Mouse (Mus musculus) kidney, embryonic 16.5 days (tissue): ENCODE data around the gene Pik3r5. TPM values are rescaled to one million over a fixed set of nuclear protein-coding genes. Genes with fewer than 3 reads are reported as not detected.

Experiments used
- ATAC-seq: fragments of 200-750 bp; cut with Nextera tagmentation; 2 replicates; pipeline ENCODE4 v1.8.0; 2017; ENCODE audit warnings: moderate TSS enrichment; ENCODE audit not compliant: low FRiP score, low TSS enrichment
- H3K27ac ChIP-seq: fragments of 300-500 bp; sonication (generic); 2 replicates; pipeline ENCODE4 v1.5.1; 2014; ENCODE audit warnings: low read length
- H3K27me3 ChIP-seq: fragments of 300-500 bp; sonication (generic); 2 replicates; pipeline ENCODE4 v1.6.1; 2014; ENCODE audit warnings: low read length, control low read depth, mixed read lengths; ENCODE audit not compliant: insufficient read depth
- H3K36me3 ChIP-seq: fragments of 300-500 bp; sonication (generic); 2 replicates; pipeline ENCODE4 v1.6.1; 2014; ENCODE audit warnings: low read length, control low read depth, mixed read lengths; ENCODE audit not compliant: insufficient read depth
- H3K4me1 ChIP-seq: fragments of 300-500 bp; sonication (generic); 2 replicates; pipeline ENCODE4 v1.6.1; 2014; ENCODE audit warnings: low read length, control low read depth, mixed read lengths; ENCODE audit not compliant: insufficient read depth
- H3K4me2 ChIP-seq: fragments of 300-500 bp; sonication (generic); replicated peaks from 2 replicates; pipeline ENCODE4 v1.6.1; 2014; ENCODE audit warnings: low read depth, low read length
- H3K4me3 ChIP-seq: fragments of 300-500 bp; sonication (generic); 2 replicates; pipeline ENCODE4 v1.5.1; 2014; ENCODE audit warnings: mild to moderate bottlenecking, low read length
- H3K9ac ChIP-seq: fragments of 300-500 bp; sonication (generic); replicated peaks from 2 replicates; pipeline ENCODE4 v1.6.1; 2014; ENCODE audit warnings: low read length
- H3K9me3 ChIP-seq: fragments of 300-500 bp; sonication (generic); 2 replicates; pipeline ENCODE4 v1.6.1; 2016; ENCODE audit warnings: low read length, control low read depth
- WGBS: fragments of 180-500 bp; shearing (Covaris S2); extraction: QIAGEN DNeasy Blood & Tissue Kit; methylation state at CpG from one replicate; pipeline ENCODE4 v1.1.7; 2014; 5-methylcytosine and 5-hydroxymethylcytosine counted together
- polyA plus RNA-seq: library from polyadenylated mRNA; unstranded; fragments of >200 nt; fragmentation: Nextera tagmentation; extraction: Ambion mirVana; gene quantifications from 2 replicates; pipeline ENCODE4 v1.2.1, GENCODE M21; 2015

Pik3r5 gene
- polyA plus RNA-seq, 1 experiment from 2014 or later = 0.27 TPM

GRCm38 (mm10) chr11:68427083-68427570 is 4.8 kb upstream of the Pik3r5 start:
- no peak for ATAC-seq
- Histone ChIP-seq H3K36me3 (no peaks in the 10 kb centered on the region), H3K4me2 (no peak overlapping the region), H3K9ac (no peak overlapping the region), H3K9me3 (no peaks in the 10 kb centered on the region), H3K4me1 (no peaks in the 10 kb centered on the region), H3K27me3 (peaks cover 9% of the 10 kb centered on the region; the same call in 1 of the 2 replicates), H3K4me3 (no peak overlapping the region), H3K27ac (no peak overlapping the region)
- WGBS = 85% methylated on average over 5 of the region's 5 CpGs

- 77% methylated on average over 5 of the region's 5 CpGs for WGBS
- H3K27ac ChIP-seq = no peak overlapping the region
- no peak overlapping the region for H3K4me3 ChIP-seq
- no peaks in the 10 kb centered on the region for H3K4me1 ChIP-seq
- H3K36me3 ChIP-seq = no peaks in the 10 kb centered on the region
- no peak overlapping the region for H3K4me2 ChIP-seq
- no peak overlapping the region for H3K9ac ChIP-seq
- no peaks in the 10 kb centered on the region for H3K9me3 ChIP-seq
- peaks cover 9% of the 10 kb centered on the region; the same call in 1 of the 2 replicates for H3K27me3 ChIP-seq
- no peak for ATAC-seq
Measured at GRCm38 (mm10) chr11:68430662-68431061, 1.3 kb upstream of the Pik3r5 start.

- 29% methylated on average over 23 of the region's 23 CpGs for WGBS
- Histone ChIP-seq H3K27me3 (peaks cover 9% of the 10 kb centered on the region; the same call in 1 of the 2 replicates), H3K4me2 (peak overlapping the region; percentile 77), H3K27ac (no peak overlapping the region), H3K4me1 (no peaks in the 10 kb centered on the region), H3K36me3 (no peaks in the 10 kb centered on the region), H3K9ac (no peak overlapping the region; the same call in none of the 2 replicates), H3K9me3 (no peaks in the 10 kb centered on the region), H3K4me3 (peak overlapping the region; percentile 58)
- 0 out of 2 replicates have a peak, but pooled peaks have one; percentile 16 for ATAC-seq
Measured at GRCm38 (mm10) chr11:68432361-68433021, 570 bp downstream of the Pik3r5 start.

GRCm38 (mm10) chr11:68433534-68433933 is 1.6 kb downstream of the Pik3r5 start:
- peaks cover 9% of the 10 kb centered on the region; the same call in 1 of the 2 replicates for H3K27me3 ChIP-seq
- 85% methylated on average over 5 of the region's 5 CpGs for WGBS
- H3K36me3 ChIP-seq = no peaks in the 10 kb centered on the region
- no peak for ATAC-seq
- no peak overlapping the region for H3K4me2 ChIP-seq
- H3K4me3 ChIP-seq = no peak overlapping the region
- H3K27ac ChIP-seq = no peak overlapping the region
- no peak overlapping the region for H3K9ac ChIP-seq
- H3K4me1 ChIP-seq = no peaks in the 10 kb centered on the region
- H3K9me3 ChIP-seq = no peaks in the 10 kb centered on the region

- Histone ChIP-seq H3K27me3 (peaks cover 9% of the 10 kb centered on the region; the same call in 1 of the 2 replicates), H3K4me3 (no peak overlapping the region)
- 81% methylated on average over 2 of the region's 2 CpGs for WGBS
Measured at GRCm38 (mm10) chr11:68434697-68435096, 2.8 kb downstream of the Pik3r5 start.

GRCm38 (mm10) chr11:68435601-68436000 is 3.7 kb downstream of the Pik3r5 start:
- no peak overlapping the region for H3K4me2 ChIP-seq
- H3K9me3 ChIP-seq = no peaks in the 10 kb centered on the region
- H3K4me1 ChIP-seq = no peaks in the 10 kb centered on the region
- no peak for ATAC-seq
- no peak overlapping the region for H3K27ac ChIP-seq
- H3K4me3 ChIP-seq = no peak overlapping the region
- no peak overlapping the region for H3K9ac ChIP-seq
- H3K27me3 ChIP-seq = peaks cover 6% of the 10 kb centered on the region; the same call in 1 of the 2 replicates
- 90% methylated on average over 4 of the region's 4 CpGs for WGBS
- H3K36me3 ChIP-seq = no peaks in the 10 kb centered on the region

More at GRCm38 (mm10) chr11:68434697-68435096, 2.8 kb downstream of the Pik3r5 start:
- H3K27ac ChIP-seq = no peak overlapping the region
- no peaks in the 10 kb centered on the region for H3K9me3 ChIP-seq
- H3K4me2 ChIP-seq = no peak overlapping the region
- H3K9ac ChIP-seq = no peak overlapping the region
- H3K36me3 ChIP-seq = no peaks in the 10 kb centered on the region
- ATAC-seq = no peak
- no peaks in the 10 kb centered on the region for H3K4me1 ChIP-seq

- H3K4me1 ChIP-seq = no peaks in the 10 kb centered on the region
- no peaks in the 10 kb centered on the region for H3K36me3 ChIP-seq
- ATAC-seq = no peak
- 86% methylated on average over 5 of the region's 5 CpGs for WGBS
- H3K4me3 ChIP-seq = no peak overlapping the region
- no peaks in the 10 kb centered on the region for H3K9me3 ChIP-seq
- H3K4me2 ChIP-seq = no peak overlapping the region
- H3K27ac ChIP-seq = no peak overlapping the region
- no peak overlapping the region for H3K9ac ChIP-seq
- H3K27me3 ChIP-seq = no peaks in the 10 kb centered on the region
Measured at GRCm38 (mm10) chr11:68436376-68436775, 4.5 kb downstream of the Pik3r5 start.

GRCm38 (mm10) chr11:68440100-68440499 is 8.2 kb downstream of the Pik3r5 start:
- Histone ChIP-seq H3K27ac (no peak overlapping the region), H3K9ac (no peak overlapping the region), H3K4me2 (no peak overlapping the region), H3K27me3 (no peaks in the 10 kb centered on the region), H3K4me1 (no peaks in the 10 kb centered on the region), H3K36me3 (no peaks in the 10 kb centered on the region), H3K4me3 (no peak overlapping the region), H3K9me3 (no peaks in the 10 kb centered on the region)
- no peak for ATAC-seq
- WGBS = 80% methylated on average over 9 of the region's 9 CpGs

- no peak for ATAC-seq
Measured at GRCm38 (mm10) chr11:68440965-68441364, 9.0 kb downstream of the Pik3r5 start.

GRCm38 (mm10) chr11:68442346-68442745 is 10.4 kb downstream of the Pik3r5 start:
- H3K27me3 ChIP-seq = no peaks in the 10 kb centered on the region
- H3K9me3 ChIP-seq = no peaks in the 10 kb centered on the region
- H3K36me3 ChIP-seq = no peaks in the 10 kb centered on the region
- H3K4me2 ChIP-seq = no peak overlapping the region
- H3K4me3 ChIP-seq = no peak overlapping the region
- no peak overlapping the region for H3K9ac ChIP-seq
- 74% methylated on average over 8 of the region's 8 CpGs for WGBS
- H3K4me1 ChIP-seq = no peaks in the 10 kb centered on the region
- ATAC-seq = no peak
- H3K27ac ChIP-seq = no peak overlapping the region

More at GRCm38 (mm10) chr11:68440965-68441364, 9.0 kb downstream of the Pik3r5 start:
- Histone ChIP-seq H3K4me1 (no peaks in the 10 kb centered on the region), H3K36me3 (no peaks in the 10 kb centered on the region), H3K4me3 (no peak overlapping the region), H3K9ac (no peak overlapping the region), H3K27ac (no peak overlapping the region), H3K4me2 (no peak overlapping the region), H3K27me3 (no peaks in the 10 kb centered on the region), H3K9me3 (no peaks in the 10 kb centered on the region)
- WGBS = 61% methylated on average over 5 of the region's 5 CpGs
